Mouse (Mus musculus) thymus, postnatal 10 days (tissue): ENCODE data around the gene Mt4.
"Not testable (repeated sequence)": the region's sequence is repeated elsewhere in the genome, so short reads cannot be mapped to it uniquely, and the experiment has no call there.

Experiments
- DNase-seq, 2 experiments: peaks; one replicate each; pipeline ENCODE4 v3.0.0; 2021; ENCODE audit warnings: low spot score in 2 of 2

Mt4 gene

DNA sequence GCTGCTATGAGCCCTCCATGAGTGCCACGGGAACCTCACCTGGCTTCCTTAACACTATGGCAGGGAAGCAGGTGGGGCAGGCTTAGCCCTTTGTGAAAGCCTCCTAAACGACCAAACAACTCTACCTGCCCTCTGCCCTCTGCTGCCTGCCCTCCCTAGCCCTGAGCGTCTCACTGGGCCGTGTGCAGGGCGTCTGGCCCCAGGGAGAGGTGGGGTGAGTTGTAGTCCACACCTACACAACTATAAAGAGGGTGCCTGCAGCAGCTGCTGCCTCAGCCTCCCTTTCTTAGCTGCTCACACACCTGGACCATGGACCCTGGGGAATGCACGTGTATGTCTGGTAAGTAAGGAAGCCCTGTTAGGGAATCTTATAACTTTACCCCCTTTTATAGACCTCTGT, at the start of gene Mt4:
Gene Mt4, plus strand, starts transcription at position 265 of the 400 bp plus-strand sequence.
- DNase-seq: no peak

DNA sequence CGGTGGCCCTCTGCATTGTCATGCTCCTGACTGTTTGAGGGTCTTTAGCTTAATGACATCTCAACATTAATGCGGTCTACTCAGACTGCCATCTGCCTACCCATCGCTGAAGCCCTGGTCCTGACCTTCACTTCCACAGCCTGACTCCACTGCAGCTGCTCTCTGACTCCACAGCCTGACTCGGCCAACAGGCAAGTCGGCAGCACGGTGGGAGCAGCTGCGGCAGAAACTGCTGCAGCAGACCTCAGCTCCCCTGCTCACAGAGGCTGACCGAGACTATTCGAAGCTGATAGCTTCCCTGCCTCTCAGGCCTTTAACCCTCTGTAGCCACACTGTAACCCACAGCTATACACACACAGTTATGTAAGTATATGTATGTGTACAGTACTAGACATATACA, 49.0 kb upstream of the Mt4 start:
- no peak for DNase-seq

DNA sequence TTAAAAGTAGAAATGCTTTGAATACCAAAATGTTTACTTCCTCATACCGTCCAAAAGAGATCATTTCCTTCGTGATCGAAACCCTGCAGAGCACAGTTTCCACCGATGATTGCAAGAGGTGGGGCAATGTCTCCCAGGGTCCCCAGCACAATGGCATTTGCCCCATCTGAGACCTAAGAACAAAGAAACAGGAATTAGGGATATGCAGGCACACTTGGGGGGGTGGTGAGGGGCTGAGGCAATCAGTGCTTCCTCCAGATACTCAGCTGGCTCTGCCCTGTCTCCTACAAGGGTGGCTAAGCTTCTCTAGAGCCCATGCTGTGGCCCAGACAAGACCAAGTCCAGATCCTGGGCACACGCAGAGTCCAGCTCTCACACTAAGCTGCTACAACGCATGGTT, 47.3 kb upstream of the Mt4 start:
- no peak for DNase-seq

DNA sequence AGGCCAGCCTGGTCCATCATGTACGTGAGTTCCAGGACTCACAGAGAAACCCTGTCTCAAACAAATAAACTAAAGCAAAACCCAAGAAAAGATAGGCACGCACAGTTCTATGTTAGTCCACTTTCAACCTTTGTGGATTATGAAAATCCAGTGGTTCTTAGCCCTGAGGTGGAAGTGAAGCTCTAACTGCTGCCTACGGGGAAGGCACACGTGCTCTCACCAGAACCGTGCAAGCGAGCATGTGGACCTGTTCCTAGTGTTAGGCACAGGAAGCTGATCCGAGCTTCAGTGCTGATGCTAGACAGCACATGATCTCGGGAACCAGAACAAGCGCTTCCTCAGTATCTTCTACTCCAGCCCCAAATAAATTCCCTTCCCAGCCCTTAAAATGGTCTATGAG, 44.1 kb upstream of the Mt4 start:
- no peak for DNase-seq

DNA sequence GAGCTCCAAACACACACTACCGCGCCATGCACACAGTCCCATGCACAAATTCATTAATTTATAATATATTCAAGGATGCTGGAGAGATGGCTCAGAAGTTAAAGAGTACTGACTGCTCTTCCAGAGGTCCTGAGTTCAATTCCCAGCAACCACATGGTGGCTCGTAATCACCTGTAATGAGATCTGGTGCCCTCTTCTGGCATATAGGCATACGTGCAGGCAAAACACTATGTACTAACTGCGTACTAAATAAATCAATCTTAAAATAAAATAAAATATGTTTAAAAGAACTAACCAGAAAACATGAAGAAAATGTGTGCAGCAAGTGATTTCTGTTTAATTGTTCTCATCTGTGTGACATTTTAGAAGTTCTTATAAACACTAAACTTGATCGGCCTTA, 42.7 kb upstream of the Mt4 start:
- no peak for DNase-seq

DNA sequence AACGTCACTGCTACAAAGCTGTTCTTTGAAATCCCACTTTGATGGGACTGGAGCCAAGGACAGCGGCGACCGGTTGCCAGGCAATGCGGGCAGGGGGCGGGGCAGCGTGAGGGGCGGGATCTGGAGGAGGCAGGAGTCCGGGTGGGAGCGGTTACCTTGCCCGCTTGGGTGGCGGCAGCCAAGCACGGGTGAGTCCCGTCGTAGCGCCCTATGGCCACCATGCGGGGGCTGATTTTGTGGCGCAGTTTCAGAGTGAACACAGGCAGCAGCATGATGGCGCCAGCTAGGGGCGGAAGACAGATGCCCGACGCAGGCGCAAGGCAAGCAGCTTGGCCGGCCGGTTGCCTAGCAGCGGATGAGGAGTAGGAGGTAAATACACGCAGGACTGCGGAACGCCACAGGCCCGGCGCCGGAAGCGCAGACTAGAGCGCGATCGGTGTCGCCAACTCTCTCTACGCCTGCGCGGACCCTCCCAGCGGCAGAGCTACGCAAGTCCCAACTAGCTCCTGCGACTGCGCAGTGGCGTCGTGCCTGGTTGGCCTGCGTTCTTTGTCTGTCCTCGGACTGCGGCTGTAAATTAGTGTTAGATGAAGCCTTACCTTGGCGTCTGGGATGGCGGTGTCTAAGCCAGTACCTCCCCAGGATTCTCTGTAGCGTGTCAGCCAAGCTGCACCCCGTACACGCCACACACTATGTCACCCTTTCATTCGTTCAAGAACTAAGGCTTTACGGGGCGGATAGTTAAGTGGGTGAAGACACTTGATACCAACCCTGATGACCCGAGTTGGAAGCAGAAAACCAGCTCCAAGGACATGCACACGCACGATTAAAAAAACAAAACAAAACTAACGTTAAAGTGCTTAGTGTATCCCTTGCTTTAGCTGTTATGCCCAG, 38.7 kb upstream of the Mt4 start, which contains the start of gene Bbs2:
Gene Bbs2, minus strand, starts transcription at position 848 of the 894 bp plus-strand sequence.
- peak; percentile 97 to 98 for DNase-seq

DNA sequence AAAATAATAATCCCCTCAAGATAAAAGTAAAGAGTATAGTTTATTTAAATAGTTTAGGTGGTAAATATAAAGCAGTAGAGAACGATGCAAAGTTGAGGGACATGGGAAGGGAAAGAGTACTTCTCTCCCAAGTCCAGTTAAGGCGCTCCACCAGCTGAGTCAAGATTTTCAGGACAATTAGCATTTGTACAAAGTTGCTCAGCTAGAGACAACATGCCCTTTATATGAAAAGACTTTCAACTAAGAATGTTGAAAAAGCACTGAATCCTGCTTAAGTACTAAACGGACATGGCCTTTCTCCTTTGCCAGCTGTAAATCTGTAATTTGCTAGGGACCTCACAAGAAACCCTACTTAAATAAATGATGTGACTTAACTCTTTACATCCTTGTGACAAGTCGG, 38.0 kb upstream of the Mt4 start:
- no peak for DNase-seq

DNA sequence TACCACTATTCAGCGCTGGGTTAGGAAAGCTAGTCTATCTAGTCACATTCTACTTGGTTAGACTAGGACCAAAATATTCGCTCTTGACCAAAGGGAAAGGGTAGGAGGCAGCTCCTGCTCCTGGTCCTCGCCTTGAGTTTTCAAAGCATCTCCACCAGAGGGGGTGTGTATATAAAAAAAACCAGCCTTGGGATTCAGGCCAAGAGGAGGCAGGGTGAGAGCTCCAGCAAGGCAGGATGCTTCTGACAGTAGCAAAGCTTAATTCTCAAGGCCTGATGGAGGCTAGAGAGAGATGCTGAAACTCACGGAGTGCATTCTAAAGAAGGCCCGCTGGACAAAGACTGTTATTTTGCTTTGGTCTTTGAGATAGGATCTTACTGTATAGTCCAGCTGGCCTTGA, 32.9 kb upstream of the Mt4 start:
- DNase-seq: no peak

DNA sequence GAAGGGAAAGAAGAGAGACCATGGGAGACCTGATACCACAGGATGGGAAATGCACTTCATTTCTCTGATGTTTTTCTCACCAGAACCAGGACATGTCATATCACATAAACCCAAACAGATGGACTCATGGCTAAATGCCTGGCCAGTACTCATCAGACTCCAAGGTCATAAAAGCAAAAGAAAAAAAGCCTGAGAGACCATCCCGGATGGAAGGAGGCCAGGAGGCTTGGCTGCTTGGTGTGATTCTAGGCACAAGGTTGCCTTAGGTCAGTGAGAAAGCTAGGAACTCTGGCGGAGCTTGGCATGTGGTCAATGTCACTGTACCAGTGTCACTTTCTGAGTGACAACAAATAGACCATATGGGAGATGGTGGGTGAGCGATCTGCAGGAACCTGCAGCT, 29.1 kb upstream of the Mt4 start:
- DNase-seq: no peak

DNA sequence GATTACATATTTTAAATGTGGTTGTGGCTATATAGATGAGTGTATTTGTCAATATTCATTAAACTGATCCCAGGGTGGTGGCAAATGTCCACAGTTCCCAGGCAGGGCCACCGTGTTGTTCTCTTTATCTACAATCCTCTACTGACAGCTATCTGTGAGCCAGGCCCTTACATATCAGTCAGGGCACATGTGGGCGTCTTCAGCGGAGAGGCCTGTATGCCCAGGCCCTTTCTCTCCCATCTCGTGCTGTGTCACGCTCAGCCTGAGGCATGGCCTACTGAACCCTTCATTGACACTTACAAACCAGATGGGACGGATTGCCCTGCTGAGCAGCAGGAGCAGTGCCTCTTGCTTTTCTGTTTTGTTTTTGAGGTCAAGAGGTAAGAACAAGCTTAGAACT, 27.6 kb upstream of the Mt4 start:
- DNase-seq: no peak

DNA sequence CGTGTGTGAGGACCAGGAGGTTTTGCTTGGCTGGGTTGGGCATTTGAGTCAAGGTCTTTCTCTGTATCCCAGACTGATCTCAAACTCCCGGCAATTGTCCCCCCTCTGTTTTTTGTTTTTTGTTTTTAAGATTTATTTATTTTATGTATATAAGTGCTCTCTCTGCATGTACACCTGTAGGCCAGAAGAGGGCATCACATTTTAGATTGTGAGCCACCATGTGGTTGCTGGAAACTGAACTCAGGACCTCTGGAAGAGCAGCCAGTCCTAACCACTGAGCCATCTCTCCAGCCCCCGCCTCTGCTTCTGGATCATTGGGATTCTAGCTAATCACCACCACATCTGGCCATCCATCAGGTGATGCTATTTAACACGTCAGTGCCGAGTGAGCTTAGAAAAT, 27.2 kb upstream of the Mt4 start:
- DNase-seq: no peak

DNA sequence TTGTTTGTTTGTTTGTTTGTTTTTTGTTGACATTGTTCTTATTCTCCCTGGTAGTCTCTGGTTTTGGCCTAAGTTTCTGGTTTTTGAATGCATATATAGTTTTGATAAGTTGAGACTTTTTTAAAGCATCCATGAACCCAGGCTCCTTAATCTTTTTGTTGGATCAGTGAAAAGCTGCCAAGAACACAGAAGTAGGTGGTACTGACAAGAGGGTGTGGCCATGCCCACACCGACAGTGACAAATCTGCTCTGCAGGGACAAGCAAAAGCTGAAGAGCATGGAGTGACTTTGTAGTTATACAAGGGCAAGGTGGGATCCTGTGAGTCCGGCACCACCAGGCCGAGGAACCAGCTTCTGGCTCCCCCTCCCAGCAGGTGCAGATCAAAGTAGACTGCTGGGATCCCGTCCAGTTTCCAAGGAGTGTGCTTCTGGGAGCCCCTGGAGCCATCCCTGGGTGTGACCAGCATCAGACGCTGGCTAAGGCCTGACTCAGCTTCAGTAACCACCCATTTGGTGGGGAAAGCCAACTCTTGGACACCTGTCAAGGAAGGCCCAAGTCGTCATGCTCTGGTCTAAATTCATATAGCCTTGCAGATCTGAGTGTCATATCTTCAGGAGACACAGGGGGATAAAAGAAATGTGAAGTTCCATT, 26.3 kb upstream of the Mt4 start:
- no peak for DNase-seq

DNA sequence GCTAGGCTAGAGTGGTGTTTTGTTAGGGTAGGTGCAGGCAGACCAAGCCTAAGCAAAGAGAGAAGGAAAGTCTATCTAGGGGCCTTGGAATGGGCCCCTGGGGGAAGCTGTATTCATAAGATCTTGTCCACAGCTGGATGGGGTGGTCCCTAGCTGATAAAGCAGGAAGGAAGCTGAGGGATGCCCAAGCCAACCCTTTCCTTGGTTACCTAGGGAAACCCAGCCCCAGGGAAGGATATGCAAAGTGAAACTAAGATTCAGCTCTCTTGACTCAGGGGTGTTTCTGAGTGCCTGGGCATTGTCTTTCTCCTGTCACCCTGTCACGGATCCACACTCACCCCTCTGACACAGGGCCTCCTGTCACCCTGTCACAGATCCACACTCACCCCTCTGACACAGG, 23.6 kb upstream of the Mt4 start:
- no peak for DNase-seq

DNA sequence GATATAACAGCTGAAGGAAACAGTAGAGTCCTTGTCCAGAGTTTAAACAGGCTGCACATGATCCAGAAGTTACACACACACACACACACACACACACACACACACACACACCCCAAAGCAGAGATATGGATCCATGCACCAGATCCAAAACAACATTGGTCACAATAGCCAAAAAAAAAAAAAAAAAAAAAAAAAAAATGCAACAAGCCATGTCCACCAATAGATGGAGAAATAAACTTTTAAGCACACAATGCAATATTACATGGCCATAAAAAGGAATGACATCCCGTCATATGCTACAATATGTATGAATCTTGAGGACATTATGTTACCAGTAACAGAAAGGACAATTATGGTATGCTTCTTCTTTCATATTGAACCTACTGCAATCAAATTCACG, 23.0 kb upstream of the Mt4 start:
- DNase-seq: no peak

DNA sequence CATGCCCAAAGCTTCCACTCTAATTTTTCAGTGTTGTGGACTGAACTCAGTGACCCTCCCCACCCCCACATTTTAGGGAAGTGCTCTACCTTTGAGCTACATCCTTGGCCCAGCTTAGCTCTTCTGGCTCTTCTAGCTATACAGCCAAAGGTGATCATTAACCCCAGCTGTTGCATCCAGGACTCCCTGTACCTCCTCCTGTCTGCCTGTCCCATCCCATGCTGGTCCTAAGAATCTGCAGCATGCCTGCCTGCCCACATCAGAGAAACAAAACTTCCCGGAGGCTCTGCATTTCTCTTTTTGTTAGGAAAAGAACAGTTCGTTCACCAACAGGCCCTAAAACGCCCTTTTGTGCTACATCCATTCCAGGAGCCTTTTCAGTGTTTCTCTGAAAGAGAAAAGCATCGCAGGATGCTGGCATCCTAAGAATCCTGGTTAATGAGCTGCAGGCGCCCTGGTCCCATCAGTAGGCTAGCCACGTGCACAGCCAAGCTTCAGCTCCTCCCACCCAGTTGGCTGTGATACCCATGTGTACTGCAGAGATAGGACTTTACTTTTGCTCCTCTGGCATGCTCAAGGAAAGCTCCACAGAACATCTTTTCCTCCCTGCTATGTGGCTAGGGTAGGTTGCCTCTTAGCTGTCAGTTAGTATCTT, 18.1 kb upstream of the Mt4 start:
- DNase-seq: no peak

DNA sequence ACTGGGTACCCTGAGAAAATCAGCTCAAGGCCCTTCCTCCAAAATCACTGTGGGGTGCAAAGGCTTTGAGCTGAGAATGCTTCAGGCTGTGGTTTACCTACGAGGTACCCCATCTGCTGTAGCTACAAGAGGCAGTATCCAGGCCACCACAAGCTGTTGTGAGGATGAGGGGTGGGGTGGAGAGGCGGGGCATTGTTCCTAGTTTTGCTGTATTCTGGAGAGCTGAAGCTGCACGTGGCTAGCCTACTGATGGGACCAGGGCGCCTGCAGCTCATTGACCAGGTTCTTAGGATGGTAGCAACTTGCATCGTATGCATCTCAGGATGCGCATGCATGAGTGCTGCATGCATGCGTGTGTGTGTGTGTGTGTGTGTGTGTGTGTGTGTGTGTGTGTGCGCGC, 15.4 kb upstream of the Mt4 start:
- no peak for DNase-seq

DNA sequence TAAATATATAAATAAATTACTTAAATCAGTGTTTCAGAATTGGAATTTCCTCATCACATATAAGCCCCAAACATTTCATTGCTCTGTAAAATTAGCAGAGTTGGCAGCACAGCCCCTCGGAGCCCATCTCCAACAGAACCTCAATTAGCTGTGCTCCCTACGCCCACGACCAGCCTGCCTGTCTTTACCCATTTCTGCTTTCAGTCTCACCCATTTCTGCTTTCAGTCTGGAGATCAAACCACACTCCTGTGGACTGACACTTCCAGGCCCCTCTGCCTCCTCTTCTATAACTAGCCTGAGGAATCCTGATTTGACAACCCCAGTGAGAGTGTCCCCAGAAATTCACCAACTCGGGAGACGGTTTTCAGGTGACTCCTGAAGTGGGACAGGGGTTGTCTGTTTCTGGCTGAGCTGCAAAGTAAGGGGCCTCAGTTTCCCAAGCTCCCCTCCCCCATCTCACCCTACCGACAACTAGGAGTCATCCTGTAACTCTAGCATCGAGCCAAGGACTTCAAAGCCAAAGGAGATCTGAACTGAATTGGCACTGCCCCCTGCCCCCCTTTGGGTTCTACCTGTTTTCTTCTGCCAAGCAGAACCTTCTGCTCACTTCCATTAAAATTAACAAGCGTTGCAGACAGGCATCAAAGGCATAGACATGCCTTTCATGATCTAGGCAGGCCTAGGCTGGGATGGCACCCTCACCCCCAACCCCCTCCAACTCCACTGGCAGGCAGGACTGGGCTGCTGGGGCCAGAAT, 14.1 kb upstream of the Mt4 start:
- DNase-seq: no peak

DNA sequence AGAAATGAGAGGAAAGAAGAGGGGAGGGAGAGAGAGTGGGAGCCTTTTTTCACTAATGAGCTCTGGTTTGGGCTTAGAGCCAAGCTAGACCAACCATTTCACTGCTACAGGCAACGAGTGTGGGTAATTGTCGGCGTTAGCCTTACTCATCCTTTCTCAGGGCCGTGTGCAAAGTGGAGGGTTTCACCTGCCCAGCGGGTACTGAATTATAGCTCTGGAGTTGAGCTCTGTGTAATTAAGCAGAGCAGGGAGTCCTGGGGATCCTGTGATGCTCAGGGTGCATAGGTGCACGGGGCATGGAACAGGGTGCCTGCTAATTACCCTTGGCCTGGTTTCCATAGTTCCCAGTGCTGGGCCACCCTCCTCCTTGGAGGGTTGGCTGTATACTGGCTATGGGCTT, 9.3 kb upstream of the Mt4 start:
- DNase-seq: no peak

DNA sequence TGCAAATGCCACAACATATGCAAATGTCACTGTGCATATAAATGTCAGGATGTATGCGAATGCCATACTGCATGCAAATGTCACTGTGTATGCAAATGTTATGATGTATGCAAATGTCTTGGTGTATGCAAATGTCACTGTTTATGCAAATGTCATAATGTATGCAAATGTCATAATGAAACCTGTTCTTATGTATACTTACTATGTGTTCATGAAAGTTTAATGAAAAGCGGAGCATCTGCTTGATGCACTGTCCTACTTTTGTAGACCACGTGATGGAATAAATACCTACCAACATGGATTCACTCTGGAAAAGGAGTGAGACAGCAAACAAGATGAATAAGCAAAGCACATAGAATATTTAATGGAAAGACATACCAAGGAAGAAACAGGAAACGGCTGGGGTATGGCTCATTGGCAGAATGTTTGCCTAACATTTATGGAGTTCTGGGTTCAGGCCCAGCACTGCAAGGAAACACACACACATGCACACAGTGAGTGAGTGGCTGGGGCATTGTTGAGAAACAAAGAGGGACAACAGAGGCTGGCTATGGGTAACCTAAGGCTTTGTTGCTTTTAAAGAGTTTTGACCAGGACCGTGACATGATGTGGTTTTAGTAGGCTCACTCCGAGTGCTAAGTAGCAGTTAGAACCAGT, 7.7 kb upstream of the Mt4 start:
- no peak for DNase-seq

DNA sequence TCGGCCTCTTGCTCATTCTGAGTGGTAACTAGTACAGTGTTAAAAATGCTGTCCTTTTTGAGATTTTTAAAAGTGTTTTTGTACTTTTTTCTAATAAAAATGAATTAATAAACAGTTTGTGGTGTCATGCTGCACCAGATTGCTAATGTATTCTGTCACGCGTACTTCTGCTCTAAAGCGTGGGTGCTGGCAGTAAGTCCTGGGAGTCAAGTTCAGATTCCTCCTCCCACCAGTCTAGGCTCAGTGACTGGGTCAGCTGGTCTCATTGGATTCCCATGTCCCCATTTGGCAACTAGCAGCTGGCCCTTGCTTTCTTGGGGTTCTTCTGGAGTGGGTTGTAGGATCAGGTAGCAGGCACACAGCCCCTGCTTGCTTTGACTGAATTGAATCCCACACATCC, 6.9 kb upstream of the Mt4 start:
- no peak for DNase-seq

DNA sequence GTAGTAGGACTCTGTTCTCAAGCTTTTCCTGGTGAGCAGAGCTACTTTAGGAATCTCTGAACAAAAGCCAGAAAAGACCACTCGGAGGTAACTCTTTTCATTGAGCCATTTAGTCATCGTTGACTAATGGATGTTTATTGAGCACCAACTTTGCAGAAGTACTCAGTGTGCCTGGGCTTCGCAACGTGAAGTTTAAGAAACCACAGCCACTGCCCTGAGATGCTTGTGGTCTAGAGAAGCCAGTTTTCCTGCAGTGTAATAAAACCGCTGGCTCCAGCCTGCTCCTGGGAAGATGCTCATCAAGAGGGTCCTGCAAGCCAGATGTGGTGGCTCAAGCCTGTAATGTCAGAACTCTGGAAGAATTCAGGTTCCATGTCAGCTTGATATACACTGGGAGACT, 4.9 kb upstream of the Mt4 start:
- DNase-seq: no peak

DNA sequence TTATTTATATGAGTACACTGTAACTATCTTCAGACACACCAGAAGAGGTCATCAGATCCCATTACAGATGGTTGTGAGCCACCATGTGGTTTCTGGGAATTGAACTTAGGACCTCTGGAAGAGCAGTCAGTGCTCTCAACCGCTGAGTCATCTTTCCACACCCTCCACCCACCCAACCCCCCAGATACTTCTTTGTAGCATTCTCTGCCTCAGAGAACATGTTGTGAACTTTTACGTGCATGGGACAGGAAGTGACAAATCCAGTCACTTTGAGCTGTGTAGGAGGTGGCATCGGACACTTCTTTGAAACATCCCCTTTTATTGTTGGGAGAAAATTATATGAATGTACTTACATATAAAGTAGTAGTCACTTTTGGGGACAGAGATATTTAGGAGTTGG, 2.4 kb upstream of the Mt4 start:
- DNase-seq: not testable (repeated sequence)
